Mouse (Mus musculus) heart, postnatal 4 days (tissue): ENCODE measurements around the gene Tnfrsf22. TPM values are rescaled to one million over a fixed set of nuclear protein-coding genes. Genes with fewer than 3 reads are reported as not detected.
"Not testable (repeated sequence)": the region's sequence is repeated elsewhere in the genome, so short reads cannot be mapped to it uniquely, and the experiment has no call there.

Experiments used
- DNase-seq: peaks from one replicate; pipeline ENCODE4 v3.0.0; 2021
- total RNA-seq, 2 experiments: library from RNA; stranded (reverse); gene quantifications; 2 replicates each; pipeline ENCODE4 v1.2.3; 2021

Tnfrsf22 gene
- total RNA-seq, result 1 to 10 TPM; 3.6 to 5.0 TPM

- peak; percentile 83 for DNase-seq
These were observed at the start of gene Tnfrsf22 for GRCm38 (mm10) chr7:143649034-143649768. TSS of gene Tnfrsf22 (minus strand) at chr7:143649661.

GRCm38 (mm10) chr7:143696140-143696539 lies 46.7 kb upstream of the Tnfrsf22 start:
- DNase-seq, result peak; percentile 55

GRCm38 (mm10) chr7:143694550-143694949 lies 45.1 kb upstream of the Tnfrsf22 start:
- no peak for DNase-seq

GRCm38 (mm10) chr7:143692746-143693510 lies 43.5 kb upstream of the Tnfrsf22 start:
- no peak for DNase-seq

GRCm38 (mm10) chr7:143691909-143692308 lies 42.4 kb upstream of the Tnfrsf22 start:
- no peak for DNase-seq

- no peak for DNase-seq
These were observed 41.7 kb upstream of the Tnfrsf22 start for GRCm38 (mm10) chr7:143691181-143691580.

- DNase-seq, result no peak
These were observed 40.5 kb upstream of the Tnfrsf22 start for GRCm38 (mm10) chr7:143689946-143690345.

- DNase-seq, result no peak
These were observed 40.0 kb upstream of the Tnfrsf22 start for GRCm38 (mm10) chr7:143689481-143689880.

- DNase-seq, result peak; percentile 2
These were observed 37.2 kb upstream of the Tnfrsf22 start for GRCm38 (mm10) chr7:143686676-143687075.

- DNase-seq, result not testable (repeated sequence)
These were observed 36.7 kb upstream of the Tnfrsf22 start for GRCm38 (mm10) chr7:143686191-143686590.

- peak; percentile 78 for DNase-seq
These were observed 36.1 kb upstream of the Tnfrsf22 start, which contains the start of gene Tnfrsf23 for GRCm38 (mm10) chr7:143685359-143686067. TSS of gene Tnfrsf23 (minus strand) at chr7:143685872.

GRCm38 (mm10) chr7:143684569-143684968 lies 35.1 kb upstream of the Tnfrsf22 start:
- DNase-seq, result peak; percentile 3

- no peak for DNase-seq
These were observed 32.1 kb upstream of the Tnfrsf22 start for GRCm38 (mm10) chr7:143681566-143681965.

- not testable (repeated sequence) for DNase-seq
These were observed 31.4 kb upstream of the Tnfrsf22 start for GRCm38 (mm10) chr7:143680836-143681235.

GRCm38 (mm10) chr7:143679650-143680049 lies 30.2 kb upstream of the Tnfrsf22 start:
- DNase-seq, result not testable (repeated sequence)

GRCm38 (mm10) chr7:143666427-143667311 lies 17.2 kb upstream of the Tnfrsf22 start:
- DNase-seq, result no peak

- DNase-seq, result no peak
These were observed 14.0 kb upstream of the Tnfrsf22 start for GRCm38 (mm10) chr7:143663470-143663869.

- no peak for DNase-seq
These were observed 11.3 kb upstream of the Tnfrsf22 start for GRCm38 (mm10) chr7:143660797-143661196.

GRCm38 (mm10) chr7:143649769-143650346 lies 397 bp upstream of the Tnfrsf22 start:
- not testable (repeated sequence) for DNase-seq

- DNase-seq, result not testable (repeated sequence)
These were observed 5.5 kb downstream of the Tnfrsf22 start for GRCm38 (mm10) chr7:143643949-143644348.

- DNase-seq, result no peak
These were observed 12.8 kb downstream of the Tnfrsf22 start for GRCm38 (mm10) chr7:143636674-143637073.
